Mouse (Mus musculus) liver, postnatal 0 days (tissue): Measurements from ENCODE around the gene Fam160a2. TPM values are rescaled to one million over a fixed set of nuclear protein-coding genes. Genes with fewer than 3 reads are reported as not detected.
"Not testable (repeated sequence)": the region's sequence is repeated elsewhere in the genome, so short reads cannot be mapped to it uniquely, and the experiment has no call there.

Experiments used
- ATAC-seq: fragments of 200-750 bp; cut with Nextera tagmentation; 2 replicates; pipeline ENCODE4 v1.8.0; 2017; ENCODE audit warnings: mild to moderate bottlenecking, moderate library complexity
- DNase-seq: peaks from one replicate; pipeline ENCODE4 v3.0.0-alpha.2; 2016
- H3K27ac ChIP-seq: fragments of 300-500 bp; sonication (generic); 2 replicates; pipeline ENCODE4 v1.5.1; 2014; ENCODE audit warnings: antibody characterized with exemption, moderate library complexity, mild to moderate bottlenecking, low read depth
- H3K27me3 ChIP-seq: fragments of 300-500 bp; sonication (generic); 2 replicates; pipeline ENCODE4 v1.6.1; 2014; ENCODE audit warnings: low read length, control low read depth, mixed read lengths; ENCODE audit not compliant: insufficient read depth
- H3K36me3 ChIP-seq: fragments of 300-500 bp; sonication (generic); replicated peaks from 2 replicates; pipeline ENCODE4 v1.6.1; 2014; ENCODE audit warnings: mild to moderate bottlenecking, control low read depth, low read length, moderate library complexity, mixed read lengths; ENCODE audit not compliant: insufficient read depth
- H3K4me1 ChIP-seq: fragments of 300-500 bp; sonication (generic); 2 replicates; pipeline ENCODE4 v1.6.1; 2014; ENCODE audit warnings: antibody characterized with exemption, mild to moderate bottlenecking, control low read depth; ENCODE audit not compliant: insufficient read depth
- H3K4me2 ChIP-seq: fragments of 300-500 bp; sonication (generic); 2 replicates; pipeline ENCODE4 v1.6.1; 2014; ENCODE audit warnings: low read depth, mild to moderate bottlenecking, low read length, moderate library complexity, mixed read lengths
- H3K4me3 ChIP-seq: fragments of 300-500 bp; sonication (generic); 2 replicates; pipeline ENCODE4 v1.5.1; 2014; ENCODE audit warnings: low read depth, low read length
- H3K9ac ChIP-seq: fragments of 300-500 bp; sonication (generic); replicated peaks from 2 replicates; pipeline ENCODE4 v1.6.1; 2014; ENCODE audit warnings: mild to moderate bottlenecking, moderate library complexity
- H3K9me3 ChIP-seq: fragments of 300-500 bp; sonication (generic); 2 replicates; pipeline ENCODE4 v1.6.1; 2016; ENCODE audit warnings: mild to moderate bottlenecking, control low read depth, low read length, mixed read lengths
- CTCF ChIP-seq: sonication (generic); IDR thresholded peaks from 2 replicates; pipeline ENCODE4 v1.5.1; 2016; ENCODE audit warnings: antibody characterized with exemption, low read depth
- EP300 ChIP-seq: IDR thresholded peaks from 2 replicates; pipeline ENCODE4 v1.6.1; 2016; ENCODE audit warnings: antibody characterized with exemption, low read depth, mild to moderate bottlenecking
- WGBS: fragments of 180-500 bp; shearing (Covaris S2); extraction: QIAGEN DNeasy Blood & Tissue Kit; methylation state at CpG from one replicate; pipeline ENCODE4 v1.1.7; 2014; ENCODE audit not compliant: insufficient replicate concordance; 5-methylcytosine and 5-hydroxymethylcytosine counted together
- polyA plus RNA-seq: library from polyadenylated mRNA; unstranded; fragments of >200 nt; fragmentation: Nextera tagmentation; extraction: Ambion mirVana; gene quantifications from 2 replicates; pipeline ENCODE4 v1.2.1, GENCODE M21; 2015

Fam160a2 gene
- polyA plus RNA-seq, 1 experiment from 2014 or later = 11.1 TPM

DNA sequence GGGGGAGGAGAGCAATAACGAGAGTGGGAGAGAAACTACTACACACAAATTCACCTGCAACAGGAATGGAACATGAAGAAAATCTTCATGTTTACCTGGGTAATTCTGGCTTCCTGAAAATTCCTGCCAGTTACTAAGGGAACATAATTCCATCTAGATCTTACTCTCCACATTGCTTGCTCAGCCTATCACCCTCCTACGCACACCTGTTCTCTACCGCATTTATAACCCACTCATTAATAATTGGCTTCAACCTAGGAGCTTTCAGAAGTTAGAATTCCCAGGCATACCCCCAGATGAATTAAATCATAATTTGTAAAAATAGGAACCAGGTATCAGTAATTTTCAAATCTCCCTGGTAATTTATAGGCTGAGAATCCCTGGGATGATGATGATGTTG lies 25.9 kb downstream of the Fam160a2 start:
- no peaks in the 10 kb centered on the region for H3K27me3 ChIP-seq
- no peak overlapping the region for H3K4me3 ChIP-seq
- H3K9me3 ChIP-seq = no peaks in the 10 kb centered on the region
- H3K4me1 ChIP-seq = peaks cover 12% of the 10 kb centered on the region
- ATAC-seq (no peak), DNase-seq (no peak)
- peaks cover 26% of the 10 kb centered on the region for H3K36me3 ChIP-seq
- 84% methylated on average over 3 of the region's 3 CpGs for WGBS
- TF ChIP-seq CTCF (no peak), EP300 (no peak)
- H3K4me2 ChIP-seq = no peak overlapping the region
- no peak overlapping the region for H3K27ac ChIP-seq
- H3K9ac ChIP-seq = no peak overlapping the region

DNA sequence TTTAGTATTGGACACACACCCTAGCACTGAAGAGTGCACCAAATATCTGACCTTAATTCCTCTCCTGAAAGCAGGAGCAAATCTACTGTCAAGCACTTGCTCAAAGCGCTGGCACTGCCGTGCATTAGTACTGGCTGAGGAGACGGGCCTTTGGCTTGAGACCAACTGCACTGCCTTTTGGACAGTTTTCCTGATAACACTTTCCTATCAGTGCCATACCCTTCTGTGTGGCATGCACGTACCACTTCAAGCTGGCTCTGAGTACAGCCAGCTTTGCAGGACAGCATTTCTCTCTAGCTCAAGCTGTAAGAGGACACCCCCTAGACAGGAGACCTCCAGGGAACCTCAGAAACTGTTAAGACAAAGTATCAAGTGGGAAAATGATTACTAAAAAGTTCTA lies 26.3 kb downstream of the Fam160a2 start:
- Histone ChIP-seq H3K4me3 (no peak overlapping the region), H3K27ac (0 out of 2 replicates have a peak overlapping the region, but pooled peaks have one; percentile 20), H3K4me2 (0 out of 2 replicates have a peak overlapping the region, but pooled peaks have one; percentile 8), H3K27me3 (no peaks in the 10 kb centered on the region), H3K4me1 (peaks cover 12% of the 10 kb centered on the region), H3K9me3 (no peaks in the 10 kb centered on the region), H3K9ac (no peak overlapping the region), H3K36me3 (peaks cover 22% of the 10 kb centered on the region)
- ATAC-seq (0 out of 2 replicates have a peak, but pooled peaks have one; percentile 23), DNase-seq (peak; percentile 18)
- TF ChIP-seq CTCF (no peak), EP300 (no peak)
- whole genome bisulfite sequencing = 56% methylated on average over 4 of the region's 4 CpGs

DNA sequence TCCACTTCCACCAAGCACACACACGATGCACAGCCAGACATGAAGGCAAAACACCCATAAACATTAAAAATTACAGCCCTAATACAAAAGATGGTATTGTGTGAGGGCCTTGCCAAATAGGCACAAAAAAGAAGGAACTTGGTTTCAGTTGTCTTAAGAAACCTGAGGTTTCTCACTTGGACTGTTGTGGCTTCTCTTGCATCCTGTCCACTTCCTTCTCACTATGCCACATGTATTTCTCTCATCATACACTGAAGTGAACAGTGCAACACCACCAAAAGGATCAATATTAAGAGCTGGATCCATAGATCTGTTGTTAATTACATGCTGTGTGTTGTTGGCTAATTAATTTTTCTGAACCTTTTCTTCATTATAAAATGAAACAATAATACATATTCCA lies 26.9 kb downstream of the Fam160a2 start:
- Histone ChIP-seq H3K27me3 (no peaks in the 10 kb centered on the region), H3K9ac (no peak overlapping the region), H3K27ac (0 out of 2 replicates have a peak overlapping the region, but pooled peaks have one; percentile 20), H3K4me3 (no peak overlapping the region), H3K9me3 (no peaks in the 10 kb centered on the region), H3K4me2 (peak overlapping the region; percentile 8; the same call in 1 of the 2 replicates), H3K36me3 (peaks cover 16% of the 10 kb centered on the region), H3K4me1 (peaks cover 12% of the 10 kb centered on the region)
- TF ChIP-seq CTCF (no peak), EP300 (no peak)
- 44% methylated on average over 1 of the region's 1 CpGs for WGBS
- DNase-seq = no peak
- ATAC-seq = peak; percentile 33; the same call in 1 of the 2 replicates

DNA sequence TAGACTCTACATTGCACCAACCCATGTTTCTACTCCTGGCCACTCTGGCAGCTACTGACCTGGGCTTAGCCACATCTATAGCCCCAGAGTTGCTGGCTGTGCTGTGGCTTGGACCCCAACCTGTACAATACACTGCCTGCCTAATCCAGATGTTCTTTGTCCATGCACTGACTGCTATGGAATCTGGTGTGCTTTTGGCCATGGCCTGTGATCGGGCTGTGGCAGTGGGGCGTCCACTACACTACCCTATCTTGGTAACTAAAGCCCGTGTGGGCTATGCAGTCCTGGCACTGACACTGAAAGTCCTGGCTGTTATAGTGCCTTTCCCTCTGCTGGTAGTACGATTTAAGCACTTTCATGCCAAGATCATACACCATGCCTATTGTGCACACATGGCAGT lies 31.3 kb downstream of the Fam160a2 start:
- WGBS = 86% methylated on average over 4 of the region's 4 CpGs
- TF ChIP-seq EP300 (no peak), CTCF (no peak)
- Histone ChIP-seq H3K9ac (no peak overlapping the region), H3K4me2 (no peak overlapping the region), H3K27ac (no peak overlapping the region), H3K4me3 (no peak overlapping the region), H3K9me3 (no peaks in the 10 kb centered on the region), H3K4me1 (peaks cover 10% of the 10 kb centered on the region), H3K27me3 (no peaks in the 10 kb centered on the region), H3K36me3 (no peaks in the 10 kb centered on the region)
- DNase-seq (no peak), ATAC-seq (no peak)

DNA sequence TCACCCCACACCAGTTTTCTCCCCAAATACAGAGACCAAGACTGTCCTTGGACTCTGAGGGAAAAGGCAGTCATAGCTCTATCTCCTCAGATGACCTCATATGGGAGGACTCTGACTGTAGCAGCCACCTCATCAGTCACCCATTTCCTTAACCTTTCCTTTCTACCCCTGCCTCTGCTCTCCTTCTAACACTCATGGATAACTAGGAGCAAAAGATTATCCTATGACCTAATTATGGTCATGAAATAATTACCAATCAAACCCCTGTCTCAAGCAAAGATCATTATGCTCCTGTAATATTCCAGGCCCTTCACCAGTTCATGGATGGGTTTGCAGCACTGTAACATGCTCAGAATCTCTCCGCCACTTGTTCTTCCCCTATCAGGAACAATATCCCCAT lies 31.9 kb downstream of the Fam160a2 start, which contains the start of gene Olfr692:
Gene Olfr692 (plus strand): TSS at position 301 of the 400 bp plus-strand sequence.
- H3K4me3 ChIP-seq = no peak within 1 kb of the TSS
- H3K36me3 ChIP-seq = no peaks in the 10 kb centered on the region
- H3K4me1 ChIP-seq = peaks cover 6% of the 10 kb centered on the region; the same call in 1 of the 2 replicates
- no peak for TF ChIP-seq EP300
- TF ChIP-seq CTCF = no peak
- H3K27me3 ChIP-seq = no peaks in the 10 kb centered on the region
- no peak within 1 kb of the TSS for H3K4me2 ChIP-seq
- no peak within 1 kb of the TSS for H3K9ac ChIP-seq
- H3K9me3 ChIP-seq = no peaks in the 10 kb centered on the region
- H3K27ac ChIP-seq = no peak within 1 kb of the TSS
- WGBS = 83% methylated on average over 1 of the region's 1 CpGs
- ATAC-seq (no peak), DNase-seq (no peak)

DNA sequence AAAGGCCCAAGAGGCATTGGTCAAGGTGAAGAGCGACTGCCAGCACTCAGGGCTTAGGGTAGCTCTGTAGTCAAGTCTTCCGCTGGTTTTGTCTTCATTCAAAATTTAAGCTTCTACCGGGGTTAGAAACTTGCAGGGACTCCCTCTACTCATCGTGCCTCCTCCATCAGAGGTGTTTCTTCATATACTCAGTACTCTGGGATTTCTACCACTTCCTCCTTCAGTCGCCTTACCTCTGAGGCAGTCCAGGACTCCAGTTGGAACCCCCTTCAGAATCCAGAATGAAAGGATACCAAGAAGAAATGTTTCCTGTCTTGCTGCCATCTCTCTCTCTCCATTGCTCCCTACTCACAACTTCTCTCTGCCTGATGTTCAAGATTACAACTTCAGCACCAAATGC lies 32.6 kb downstream of the Fam160a2 start:
- Histone ChIP-seq H3K4me1 (peaks cover 3% of the 10 kb centered on the region; the same call in 1 of the 2 replicates), H3K27ac (no peak overlapping the region), H3K9ac (no peak overlapping the region), H3K27me3 (no peaks in the 10 kb centered on the region), H3K36me3 (no peaks in the 10 kb centered on the region), H3K4me2 (no peak overlapping the region), H3K9me3 (no peaks in the 10 kb centered on the region), H3K4me3 (no peak overlapping the region)
- TF ChIP-seq CTCF (no peak), EP300 (no peak)
- 73% methylated on average over 5 of the region's 5 CpGs for WGBS
- no peak for DNase-seq
- no peak for ATAC-seq

DNA sequence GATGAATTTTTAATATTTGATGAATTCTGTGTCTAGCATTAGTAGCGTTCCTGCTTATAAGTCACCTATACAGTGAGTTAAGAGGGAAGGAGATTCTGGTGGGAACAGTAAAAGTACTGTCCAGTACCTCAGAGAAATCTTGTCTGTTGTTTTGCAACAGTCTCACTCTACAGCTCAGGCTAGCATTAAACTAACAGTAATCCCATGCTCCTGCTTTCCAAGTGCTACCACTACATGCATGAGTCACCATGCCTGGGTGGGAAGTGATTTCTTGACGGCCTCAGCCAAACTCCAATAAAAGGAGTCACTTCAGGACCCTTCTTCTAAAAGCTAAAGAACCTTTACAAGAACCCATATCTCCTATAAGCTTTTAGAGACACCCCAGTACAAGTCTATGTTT lies 38.1 kb downstream of the Fam160a2 start:
- TF ChIP-seq CTCF = no peak
- no peak for TF ChIP-seq EP300
- Histone ChIP-seq H3K36me3 (no peaks in the 10 kb centered on the region), H3K27ac (no peak overlapping the region), H3K9ac (no peak overlapping the region), H3K9me3 (no peaks in the 10 kb centered on the region), H3K4me3 (no peak overlapping the region), H3K27me3 (0 out of 2 replicates have a peak, but pooled peaks cover 3% of the 10 kb centered on the region), H3K4me2 (no peak overlapping the region), H3K4me1 (no peaks in the 10 kb centered on the region)
- 66% methylated on average over 2 of the region's 2 CpGs for WGBS
- DNase-seq = no peak
- no peak for ATAC-seq

DNA sequence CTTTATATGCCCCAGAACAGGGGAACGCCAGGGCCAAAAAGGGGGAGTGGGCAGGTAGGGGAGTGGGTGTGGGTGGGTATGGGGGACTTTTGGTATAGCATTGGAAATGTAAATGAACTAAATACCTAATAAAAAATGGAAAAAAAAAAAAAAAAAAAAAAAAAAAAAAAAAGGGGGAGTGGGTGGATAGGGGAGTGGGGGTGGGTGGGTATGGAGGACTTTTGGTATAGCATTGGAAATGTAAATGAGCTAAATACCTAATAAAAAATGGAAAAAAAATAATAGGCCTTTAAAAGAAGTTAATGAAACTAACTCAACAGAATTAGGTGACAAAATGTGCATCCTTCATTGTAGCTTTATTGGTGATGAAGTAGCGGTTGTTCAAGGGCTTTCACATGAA lies 43.4 kb downstream of the Fam160a2 start:
- H3K4me3 ChIP-seq, H3K4me1 ChIP-seq, H3K9ac ChIP-seq, H3K4me2 ChIP-seq, DNase-seq, H3K27ac ChIP-seq, H3K9me3 ChIP-seq, H3K36me3 ChIP-seq, H3K27me3 ChIP-seq: not testable (repeated sequence)
- 84% methylated on average over 1 of the region's 2 CpGs for WGBS
- peak; percentile 75 for ATAC-seq

DNA sequence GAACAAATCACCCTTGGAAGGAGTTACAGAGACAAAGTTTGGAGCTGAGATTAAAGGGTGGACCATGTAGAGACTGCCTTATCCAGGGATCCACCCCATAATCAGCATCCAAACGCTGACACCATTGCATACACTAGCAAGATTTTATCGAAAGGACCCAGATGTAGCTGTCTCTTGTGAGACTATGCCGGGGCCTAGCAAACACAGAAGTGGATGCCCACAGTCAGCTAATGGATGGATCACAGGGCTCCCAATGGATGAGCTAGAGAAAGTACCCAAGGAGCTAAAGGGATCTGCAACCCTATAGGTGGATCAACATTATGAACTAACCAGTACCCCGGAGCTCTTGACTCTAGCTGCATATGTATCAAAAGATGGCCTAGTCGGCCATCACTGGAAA lies 43.8 kb downstream of the Fam160a2 start:
- not testable (repeated sequence) for H3K4me1 ChIP-seq, DNase-seq, H3K9ac ChIP-seq, H3K27me3 ChIP-seq, H3K4me2 ChIP-seq, H3K27ac ChIP-seq, H3K36me3 ChIP-seq, H3K9me3 ChIP-seq, H3K4me3 ChIP-seq
- WGBS = no CpG with 5 or more reads among the region's 5 CpGs
- peak; percentile 41; the same call in 1 of the 2 replicates for ATAC-seq
